24 mouse cellular contexts compared by ENCODE assay signal in genomic region chr3:20027788-20028187, GRCm38 (mm10). TPM values are rescaled to one million over a fixed set of nuclear protein-coding genes. Genes with fewer than 3 reads are reported as not detected.
DNase-seq lines count a peak whose midpoint lies in the region; ATAC-seq and TF ChIP-seq lines count a peak whose summit lies in the region.
"Had no signal": no experiment of that assay in that cellular context is flagged by ENCODE, and none has a peak within 500 bp of the region (broad histone marks: within the 10 kb centered on the region; RNA-seq: fewer than 3 reads in every experiment).

No protein-coding gene starts in this region.

- H3K9me3 ChIP-seq in embryonic facial prominence, embryonic 10.5 days: no peaks in the 10 kb centered on the region
- H3K9me3 ChIP-seq: G1E; heart, embryonic 13.5 days had no signal

- no peak for ATAC-seq in erythroid progenitor cell, adult 5-6 weeks (replicated peaks; ENCODE audit: low FRiP score, poor library complexity, severe bottlenecking)
- ATAC-seq: CD4-positive, CD25-positive, alpha-beta regulatory T cell, adult 4 months; forebrain, embryonic 14.5 days; intestine, embryonic 16.5 days; midbrain, embryonic 16.5 days; Patski had no signal

- TF ChIP-seq POLR2A in spleen, adult 2 months (IDR thresholded peaks at IDR 0.05; ENCODE audit: low read depth, low read length): no peak
- TF ChIP-seq POLR2A in bone marrow, adult 2 months (IDR thresholded peaks at IDR 0.05; ENCODE audit: borderline replicate concordance, control insufficient read depth, low read depth, low read length): no peak
- no peak for TF ChIP-seq POLR2A in small intestine, adult 2 months (IDR thresholded peaks at IDR 0.05; ENCODE audit: low read depth, low read length)

- no peak for DNase-seq in layer of hippocampus, adult 2 months (ENCODE audit: low spot score in 2 of 2)
- DNase-seq in layer of hippocampus, adult 8-10 months (ENCODE audit: low spot score in 2 of 2): no peak
- no peak for DNase-seq in spleen, adult 2 months (ENCODE audit: low read depth in 1 of 2, low spot score in 2 of 2)
- DNase-seq in spleen, adult 18-20 months: no peak
- no peak for DNase-seq in embryonic facial prominence, embryonic 10.5 days (ENCODE audit: low spot score)
- DNase-seq: adrenal gland, postnatal 14 days; cerebellum, adult 8-10 months; cerebellum, postnatal 25 days; heart, postnatal 10 days; kidney, adult 9 months; kidney, postnatal 10 days; left cerebral cortex, postnatal 4 days; lung, postnatal 14 days; right cerebral cortex, adult 18-20 months had no signal

- no peaks in the 10 kb centered on the region for H3K27me3 ChIP-seq in spleen, adult 2 months (ENCODE audit: control insufficient read depth, insufficient read depth, low read length)
- H3K27me3 ChIP-seq in small intestine, adult 2 months (ENCODE audit: control insufficient read depth, insufficient read depth, low read length): no peaks in the 10 kb centered on the region
- H3K27me3 ChIP-seq in embryonic facial prominence, embryonic 10.5 days (replicated peaks; ENCODE audit: low read depth, poor library complexity, severe bottlenecking): no peaks in the 10 kb centered on the region
- H3K27me3 ChIP-seq: heart, embryonic 13.5 days; Patski had no signal

- H3K4me3 ChIP-seq in layer of hippocampus, adult 2 months: no peak overlapping the region
- no peak overlapping the region for H3K4me3 ChIP-seq in spleen, adult 2 months (ENCODE audit: extremely low read depth, insufficient read depth, insufficient read length)
- no peak overlapping the region for H3K4me3 ChIP-seq in bone marrow, adult 2 months (replicated peaks; ENCODE audit: control insufficient read depth, low read depth, low read length)
- H3K4me3 ChIP-seq in small intestine, adult 2 months (ENCODE audit: low read depth, low read length): no peak overlapping the region
- no peak overlapping the region for H3K4me3 ChIP-seq in embryonic facial prominence, embryonic 10.5 days
- H3K4me3 ChIP-seq: heart, embryonic 13.5 days had no signal

- peak overlapping the region; percentile 25; the same call in 1 of the 2 replicates for H3K27ac ChIP-seq in layer of hippocampus, adult 2 months
- H3K27ac ChIP-seq in spleen, adult 2 months (ENCODE audit: insufficient read depth, low read length): peak overlapping the region; percentile 37; the same call in 1 of the 2 replicates
- H3K27ac ChIP-seq in bone marrow, adult 2 months (ENCODE audit: control insufficient read depth, insufficient read depth, low read depth, low read length, poor library complexity): peak overlapping the region; percentile 5; the same call in 1 of the 2 replicates
- H3K27ac ChIP-seq in small intestine, adult 2 months (ENCODE audit: insufficient read depth, low read depth, low read length): 0 out of 2 replicates have a peak overlapping the region, but pooled peaks have one; percentile 10
- no peak overlapping the region for H3K27ac ChIP-seq in embryonic facial prominence, embryonic 10.5 days (replicated peaks)
- H3K27ac ChIP-seq: heart, embryonic 13.5 days had no signal

- peaks cover 14% of the 10 kb centered on the region; the same call in 1 of the 2 replicates for H3K4me1 ChIP-seq in spleen, adult 2 months (ENCODE audit: control insufficient read depth, insufficient read depth, insufficient read length)
- H3K4me1 ChIP-seq in bone marrow, adult 2 months (ENCODE audit: control insufficient read depth, insufficient read depth, low read length): peaks cover 7% of the 10 kb centered on the region
- no peaks in the 10 kb centered on the region for H3K4me1 ChIP-seq in small intestine, adult 2 months (ENCODE audit: control insufficient read depth, insufficient read depth, insufficient read length, low read length)
- no peaks in the 10 kb centered on the region for H3K4me1 ChIP-seq in embryonic facial prominence, embryonic 10.5 days
- H3K4me1 ChIP-seq: heart, embryonic 13.5 days had no signal

- peaks cover 19% of the 10 kb centered on the region for H3K36me3 ChIP-seq in spleen, adult 2 months (ENCODE audit: control insufficient read depth, insufficient read depth, low read length)
- H3K36me3 ChIP-seq in small intestine, adult 2 months (ENCODE audit: control insufficient read depth, insufficient read depth, low read length): peaks cover 35% of the 10 kb centered on the region
- peaks cover 45% of the 10 kb centered on the region for H3K36me3 ChIP-seq in embryonic facial prominence, embryonic 10.5 days (replicated peaks)

- no peak for TF ChIP-seq CTCF in layer of hippocampus, adult 2 months (conservative IDR thresholded peaks at IDR 0.05)
- no peak for TF ChIP-seq CTCF in spleen, adult 2 months (IDR thresholded peaks at IDR 0.05; ENCODE audit: extremely low read depth, insufficient read depth, insufficient read length, insufficient replicate concordance)
- TF ChIP-seq CTCF in bone marrow, adult 2 months (IDR thresholded peaks at IDR 0.05; ENCODE audit: control insufficient read depth, insufficient read depth, low read length): no peak
- TF ChIP-seq CTCF in small intestine, adult 2 months (IDR thresholded peaks at IDR 0.05; ENCODE audit: extremely low read depth, insufficient read length, insufficient replicate concordance, low read depth, low read length): no peak

- 79% methylated on average over 5 of the region's 5 CpGs for WGBS in spleen, adult 2 months
- 66% methylated on average over 5 of the region's 5 CpGs for WGBS in bone marrow, adult 2 months
- 89% methylated on average over 5 of the region's 5 CpGs for WGBS in small intestine, adult 2 months
- 88% methylated on average over 5 of the region's 5 CpGs for WGBS in embryonic facial prominence, embryonic 10.5 days

RNA-seq across cellular contexts. Expression of gene Hps3, which starts 7.3 kb away (rescaled TPM):
- 10 to 100 TPM; 19.0 to 22.3 TPM for total RNA-seq in layer of hippocampus, adult 2 months (2021)
- total RNA-seq in layer of hippocampus, adult 8-10 months (2022): 10 to 100 TPM; 20.7 to 22.3 (median 21.7) TPM
- polyA plus RNA-seq in spleen, adult 2 months (2012; rRNA removed): 58.4 and 97.2 TPM in 2 replicates
- 12.8 and 19.1 TPM in 2 replicates for polyA plus RNA-seq in bone marrow, adult 2 months (2011; ENCODE audit: insufficient read depth, insufficient read length, low replicate concordance, missing spikeins)
- 19.6 and 25.3 TPM in 2 replicates for polyA plus RNA-seq in small intestine, adult 2 months (2012; rRNA removed)
- total RNA-seq in erythroid progenitor cell, adult 5-6 weeks (2015; ENCODE audit: low replicate concordance): 15.1 and 20.9 TPM in 2 replicates
- 7.7 and 9.1 TPM in 2 replicates for total RNA-seq in erythroid progenitor cell, adult 5-6 weeks (2017; ENCODE audit: low replicate concordance)
- polyA plus RNA-seq in embryonic facial prominence, embryonic 10.5 days (2016; fragmentation: Nextera tagmentation; extraction: Ambion mirVana): 9.0 and 10.5 TPM in 2 replicates

RNA-seq across cellular contexts. Expression of gene Hltf, which starts 29.8 kb away (rescaled TPM):
- total RNA-seq in layer of hippocampus, adult 2 months (2021): 10 to 100 TPM; 22.9 to 26.9 TPM
- total RNA-seq in layer of hippocampus, adult 8-10 months (2022): 10 to 100 TPM; 19.8 to 27.7 (median 24.9) TPM
- polyA plus RNA-seq in spleen, adult 2 months (2012; rRNA removed): 3.9 and 4.1 TPM in 2 replicates
- 14.5 and 17.8 TPM in 2 replicates for polyA plus RNA-seq in bone marrow, adult 2 months (2011; ENCODE audit: insufficient read depth, insufficient read length, low replicate concordance, missing spikeins)
- 0.75 and 1.4 TPM in 2 replicates for polyA plus RNA-seq in small intestine, adult 2 months (2012; rRNA removed)
- 13.7 and 31.0 TPM in 2 replicates for total RNA-seq in erythroid progenitor cell, adult 5-6 weeks (2015; ENCODE audit: low replicate concordance)
- 14.1 and 17.2 TPM in 2 replicates for total RNA-seq in erythroid progenitor cell, adult 5-6 weeks (2017; ENCODE audit: low replicate concordance)
- 18.1 and 20.7 TPM in 2 replicates for polyA plus RNA-seq in embryonic facial prominence, embryonic 10.5 days (2016; fragmentation: Nextera tagmentation; extraction: Ambion mirVana)
